Mouse (Mus musculus) layer of hippocampus, postnatal 14 days (tissue): ENCODE results near the gene Hadhb. TPM values are rescaled to one million over a fixed set of nuclear protein-coding genes. Genes with fewer than 3 reads are reported as not detected.
"Not testable (repeated sequence)": the region's sequence is repeated elsewhere in the genome, so short reads cannot be mapped to it uniquely, and the experiment has no call there.

ENCODE experiments used
- DNase-seq, 2 experiments: peaks; one replicate each; pipeline ENCODE4 v3.0.0; 2021 to 2022; ENCODE audit warnings: low spot score in 2 of 2, mixed read lengths in 1 of 2
- total RNA-seq, 2 experiments: library from RNA; stranded (reverse); gene quantifications; 2 replicates each; pipeline ENCODE4 v1.2.3; 2021

Hadhb gene
- total RNA-seq, 2 experiments from 2014 or later = 80.1 to 81.8 TPM

- no peak for DNase-seq
Observed at GRCm38 (mm10) chr5:30172115-30172514, 17.1 kb downstream of the Hadhb start.

- no peak for DNase-seq
Observed at GRCm38 (mm10) chr5:30172931-30173692, 18.1 kb downstream of the Hadhb start.

- DNase-seq = no peak
Observed at GRCm38 (mm10) chr5:30175811-30176210, 20.8 kb downstream of the Hadhb start.

GRCm38 (mm10) chr5:30187687-30188485 is 32.8 kb downstream of the Hadhb start:
- DNase-seq = no peak

GRCm38 (mm10) chr5:30192452-30192851 is 37.4 kb downstream of the Hadhb start:
- no peak for DNase-seq

GRCm38 (mm10) chr5:30195340-30195739 is 40.3 kb downstream of the Hadhb start:
- DNase-seq = no peak

- no peak for DNase-seq
Observed at GRCm38 (mm10) chr5:30198257-30198656, 43.2 kb downstream of the Hadhb start.

- DNase-seq = peak; percentile 36 to 57
Observed at GRCm38 (mm10) chr5:30201521-30201920, 46.5 kb downstream of the Hadhb start.

- no peak for DNase-seq
Observed at GRCm38 (mm10) chr5:30202221-30202620, 47.2 kb downstream of the Hadhb start.

- DNase-seq = no peak
Observed at GRCm38 (mm10) chr5:30203216-30203885, 48.3 kb downstream of the Hadhb start.

- DNase-seq = no peak
Observed at GRCm38 (mm10) chr5:30204441-30204840, 49.4 kb downstream of the Hadhb start.

GRCm38 (mm10) chr5:30205034-30205433 is 50.0 kb downstream of the Hadhb start:
- DNase-seq = no peak

GRCm38 (mm10) chr5:30205493-30205892 is 50.4 kb downstream of the Hadhb start, which contains the start of gene Adgrf3:
Adgrf3 (minus strand) TSS chr5:30205722.
- DNase-seq = no peak

GRCm38 (mm10) chr5:30207276-30207675 is 52.2 kb downstream of the Hadhb start:
- DNase-seq = no peak

- DNase-seq = not testable (repeated sequence)
Observed at GRCm38 (mm10) chr5:30210758-30211157, 55.7 kb downstream of the Hadhb start.

GRCm38 (mm10) chr5:30214889-30215288 is 59.8 kb downstream of the Hadhb start:
- DNase-seq = peak; percentile 65 to 82

- DNase-seq = no peak
Observed at GRCm38 (mm10) chr5:30215970-30216369, 60.9 kb downstream of the Hadhb start.

GRCm38 (mm10) chr5:30219715-30220114 is 64.7 kb downstream of the Hadhb start:
- DNase-seq = no peak

GRCm38 (mm10) chr5:30220666-30221065 is 65.6 kb downstream of the Hadhb start:
- no peak for DNase-seq

- no peak for DNase-seq
Observed at GRCm38 (mm10) chr5:30222681-30223080, 67.6 kb downstream of the Hadhb start.

GRCm38 (mm10) chr5:30230901-30231300 is 75.9 kb downstream of the Hadhb start:
- peak in 1 of 2 experiments; percentile 16 for DNase-seq

GRCm38 (mm10) chr5:30231891-30232270 is 76.8 kb downstream of the Hadhb start:
- DNase-seq = no peak
